Mouse (Mus musculus) forebrain, embryonic 12.5 days (tissue): ENCODE measurements around the gene Nab1. TPM values are rescaled to one million over a fixed set of nuclear protein-coding genes. Genes with fewer than 3 reads are reported as not detected.

Experiments
- ATAC-seq: fragments of 200-750 bp; cut with Nextera tagmentation; 2 replicates; pipeline ENCODE4 v1.8.0; 2017; ENCODE audit warnings: moderate TSS enrichment; ENCODE audit not compliant: low FRiP score
- H3K27ac ChIP-seq: fragments of 300-500 bp; sonication (generic); 2 replicates; pipeline ENCODE4 v1.5.1; 2016; ENCODE audit warnings: mild to moderate bottlenecking
- H3K27me3 ChIP-seq: fragments of 300-500 bp; sonication (generic); 2 replicates; pipeline ENCODE4 v1.6.1; 2016; ENCODE audit warnings: mild to moderate bottlenecking
- H3K36me3 ChIP-seq: fragments of 300-500 bp; sonication (generic); replicated peaks from 2 replicates; pipeline ENCODE4 v1.6.1; 2016; ENCODE audit warnings: mild to moderate bottlenecking
- H3K4me1 ChIP-seq: fragments of 300-500 bp; sonication (generic); 2 replicates; pipeline ENCODE4 v1.6.1; 2016
- H3K4me2 ChIP-seq: fragments of 300-500 bp; sonication (generic); 2 replicates; pipeline ENCODE4 v1.6.1; 2016; ENCODE audit warnings: mild to moderate bottlenecking, moderate library complexity
- H3K4me3 ChIP-seq: fragments of 300-500 bp; sonication (generic); replicated peaks from 2 replicates; pipeline ENCODE4 v1.5.1; 2016; ENCODE audit warnings: mild to moderate bottlenecking
- H3K9ac ChIP-seq: fragments of 300-500 bp; sonication (generic); 2 replicates; pipeline ENCODE4 v1.6.1; 2016; ENCODE audit warnings: mild to moderate bottlenecking
- H3K9me3 ChIP-seq: fragments of 300-500 bp; sonication (generic); 2 replicates; pipeline ENCODE4 v1.6.1; 2016
- WGBS: fragments of 180-500 bp; shearing (Covaris S2); methylation state at CpG from one replicate; pipeline ENCODE4 v1.1.7; 2016; 5-methylcytosine and 5-hydroxymethylcytosine counted together
- polyA plus RNA-seq: library from polyadenylated mRNA; unstranded; fragments of >200 nt; fragmentation: Nextera tagmentation; extraction: Ambion mirVana; gene quantifications from 2 replicates; pipeline ENCODE4 v1.2.1, GENCODE M21; 2016

The Nab1 gene
- polyA plus RNA-seq, 1 experiment from 2014 or later, result 10.1 TPM

DNA sequence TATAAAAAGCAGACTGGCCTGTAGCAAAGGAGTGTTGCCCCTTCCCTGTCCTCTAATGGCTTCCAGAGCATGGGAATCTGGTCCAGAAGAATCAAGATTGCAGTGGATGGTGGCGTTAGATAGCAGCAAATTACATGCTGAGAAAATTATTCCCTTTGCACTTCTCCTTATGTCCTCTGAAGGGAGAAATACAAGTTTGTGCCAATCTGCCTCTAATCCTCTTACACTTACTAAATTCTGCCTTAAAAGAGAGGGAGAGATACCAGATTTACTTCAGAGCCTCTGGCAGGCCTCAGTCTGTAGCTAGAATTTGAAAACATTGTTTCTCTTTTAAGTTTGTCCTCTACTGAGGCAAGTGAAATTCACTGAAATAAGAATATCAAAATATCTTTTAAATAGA is 5.7 kb upstream of the Nab1 start:
- Histone ChIP-seq H3K27me3 (no peaks in the 10 kb centered on the region), H3K36me3 (no peaks in the 10 kb centered on the region), H3K4me2 (no peak overlapping the region), H3K9ac (no peak overlapping the region), H3K27ac (no peak overlapping the region), H3K9me3 (no peaks in the 10 kb centered on the region), H3K4me1 (no peaks in the 10 kb centered on the region), H3K4me3 (no peak overlapping the region)
- no peak for ATAC-seq
- 90% methylated on average over 1 of the region's 1 CpGs for WGBS

DNA sequence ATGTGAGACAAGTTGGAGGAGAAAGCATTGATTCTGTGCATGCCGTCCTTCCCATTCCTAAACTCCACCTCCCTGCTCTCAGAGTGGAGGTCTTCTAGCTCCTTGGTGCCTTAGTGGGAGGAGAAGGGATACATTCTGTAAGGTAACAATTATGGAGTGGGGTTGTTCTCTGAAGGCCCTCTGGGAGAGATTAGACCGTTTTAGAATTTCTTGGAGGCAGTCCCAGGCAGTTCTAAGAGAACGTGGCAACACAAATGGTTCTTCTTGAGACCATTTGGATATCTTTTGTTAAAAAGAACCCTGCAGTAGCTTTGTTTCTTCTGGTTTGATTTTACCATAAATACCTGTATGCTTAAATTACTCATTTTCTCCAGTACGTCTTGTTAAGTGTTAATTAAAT is 1.8 kb upstream of the Nab1 start:
- no peak overlapping the region for H3K27ac ChIP-seq
- no peaks in the 10 kb centered on the region for H3K4me1 ChIP-seq
- no peak for ATAC-seq
- no peaks in the 10 kb centered on the region for H3K36me3 ChIP-seq
- no peak overlapping the region for H3K4me3 ChIP-seq
- no peaks in the 10 kb centered on the region for H3K27me3 ChIP-seq
- 76% methylated on average over 4 of the region's 4 CpGs for WGBS
- H3K9me3 ChIP-seq, result no peaks in the 10 kb centered on the region
- H3K9ac ChIP-seq, result no peak overlapping the region
- H3K4me2 ChIP-seq, result no peak overlapping the region

DNA sequence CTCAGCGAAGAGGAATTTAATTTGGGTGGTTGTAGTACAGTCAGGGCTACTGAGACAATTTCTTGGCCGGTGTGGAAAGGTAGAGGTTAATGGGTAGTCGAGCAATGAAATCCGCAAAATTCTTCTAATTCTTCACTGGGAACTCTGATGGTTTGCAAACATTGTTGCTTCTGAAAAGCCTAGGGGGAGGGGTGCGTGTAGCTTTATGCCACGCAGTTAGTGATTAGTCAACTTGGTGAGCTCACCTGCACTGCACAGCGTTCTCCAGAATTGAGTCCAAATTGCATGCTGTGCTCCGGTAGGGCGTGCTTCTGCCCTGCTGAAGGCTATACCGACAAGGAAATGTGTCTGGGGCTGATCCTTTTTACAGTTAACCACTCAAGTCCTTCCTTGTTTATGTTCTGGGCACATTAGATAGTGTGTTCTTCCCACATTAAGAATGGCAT is 1.2 kb upstream of the Nab1 start:
- no peaks in the 10 kb centered on the region for H3K9me3 ChIP-seq
- no peak for ATAC-seq
- no peak overlapping the region for H3K4me3 ChIP-seq
- H3K27me3 ChIP-seq, result no peaks in the 10 kb centered on the region
- WGBS, result 67% methylated on average over 10 of the region's 10 CpGs
- no peak overlapping the region for H3K4me2 ChIP-seq
- H3K9ac ChIP-seq, result no peak overlapping the region
- no peak overlapping the region for H3K27ac ChIP-seq
- no peaks in the 10 kb centered on the region for H3K36me3 ChIP-seq
- H3K4me1 ChIP-seq, result no peaks in the 10 kb centered on the region

GRCm38 (mm10) chr1:52501090-52501489 is 611 bp upstream of the Nab1 start:
- Histone ChIP-seq H3K27me3 (no peaks in the 10 kb centered on the region), H3K27ac (no peak overlapping the region), H3K9ac (no peak overlapping the region), H3K36me3 (no peaks in the 10 kb centered on the region), H3K4me1 (no peaks in the 10 kb centered on the region), H3K4me3 (peak overlapping the region; percentile 84), H3K4me2 (peak overlapping the region; percentile 72), H3K9me3 (no peaks in the 10 kb centered on the region)
- 68% methylated on average over 1 of the region's 1 CpGs for WGBS
- no peak for ATAC-seq

DNA sequence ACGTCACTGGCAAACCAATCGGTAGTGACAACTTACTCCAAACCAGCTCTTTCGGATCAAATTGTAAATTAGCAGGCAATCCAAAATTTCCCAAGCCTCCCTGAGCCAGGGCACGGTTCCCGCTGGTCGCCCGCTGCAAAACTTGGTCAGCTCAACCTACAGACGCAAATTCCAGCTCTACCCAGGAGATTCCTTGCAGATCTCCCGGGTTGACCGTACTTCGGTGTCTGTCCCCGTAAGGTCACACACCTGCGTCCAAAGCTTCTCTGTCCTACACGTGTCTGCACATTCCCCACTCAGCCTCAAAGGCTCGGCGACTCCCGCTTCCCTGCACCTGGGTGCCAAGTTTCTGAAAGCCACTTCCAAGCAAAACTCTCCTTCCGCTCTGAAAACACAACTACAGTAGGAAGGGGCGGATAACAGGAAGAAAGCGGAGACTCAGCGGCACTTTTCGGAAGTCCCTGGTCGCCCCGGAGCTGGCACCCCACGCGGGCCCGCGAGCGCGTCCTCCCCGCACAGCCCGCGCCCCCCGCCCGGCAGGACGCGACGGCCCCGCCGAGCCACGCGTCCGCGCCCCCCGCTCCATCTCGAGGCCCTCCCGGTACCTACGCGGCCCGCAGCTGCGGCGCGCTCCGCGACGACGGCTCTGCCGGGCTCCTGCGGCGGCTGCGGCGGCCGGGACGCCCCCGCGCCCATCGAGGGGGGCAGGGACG is 722 bp downstream of the Nab1 start:
- Histone ChIP-seq H3K27me3 (no peaks in the 10 kb centered on the region), H3K9ac (peak overlapping the region; percentile 89), H3K36me3 (no peaks in the 10 kb centered on the region), H3K9me3 (no peaks in the 10 kb centered on the region), H3K4me2 (peak overlapping the region; percentile 72), H3K4me3 (peak overlapping the region; percentile 84), H3K27ac (peak overlapping the region; percentile 50; the same call in 1 of the 2 replicates), H3K4me1 (no peaks in the 10 kb centered on the region)
- WGBS, result under 1% methylated on average over 51 of the region's 68 CpGs
- peak; percentile 78 for ATAC-seq

DNA sequence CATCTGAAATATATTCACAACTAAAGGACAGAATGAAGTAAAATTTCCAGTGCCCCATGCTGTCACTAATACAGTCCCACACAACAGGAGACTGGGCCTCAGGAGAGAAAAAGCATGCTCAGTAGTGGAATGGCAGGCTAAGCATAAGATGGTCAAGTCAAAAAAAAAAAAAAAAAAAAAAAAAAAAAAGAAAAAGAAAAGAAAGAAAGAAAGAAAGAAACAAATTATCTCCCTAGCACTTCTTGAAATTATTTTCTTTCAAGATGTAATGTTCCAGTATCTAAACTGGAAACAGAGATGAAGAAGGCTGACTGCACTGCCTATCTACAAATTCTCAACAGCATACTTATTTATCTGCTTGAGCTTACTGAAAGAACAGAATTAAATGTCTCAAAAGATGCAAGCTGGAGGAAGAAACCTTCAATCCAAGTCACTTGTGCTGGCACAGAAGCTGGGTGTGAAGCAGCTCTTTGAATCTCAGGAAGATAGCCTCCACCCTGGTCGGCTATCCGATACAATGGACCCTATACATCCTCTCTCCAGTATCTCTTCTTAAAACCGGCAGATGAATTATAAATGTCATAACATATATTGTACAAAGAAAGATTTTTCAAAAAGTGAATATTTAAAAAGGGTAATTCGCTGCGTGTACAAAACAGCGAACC is 1.6 kb downstream of the Nab1 start:
- Histone ChIP-seq H3K4me3 (peak overlapping the region; percentile 84), H3K4me1 (no peaks in the 10 kb centered on the region), H3K36me3 (no peaks in the 10 kb centered on the region), H3K27me3 (no peaks in the 10 kb centered on the region), H3K4me2 (peak overlapping the region; percentile 72), H3K9ac (no peak overlapping the region), H3K9me3 (no peaks in the 10 kb centered on the region), H3K27ac (no peak overlapping the region)
- ATAC-seq, result no peak
- 16% methylated on average over 6 of the region's 6 CpGs for WGBS

GRCm38 (mm10) chr1:52489538-52490181 is 10.8 kb downstream of the Nab1 start:
- H3K9ac ChIP-seq, result no peak overlapping the region
- no peak overlapping the region for H3K4me2 ChIP-seq
- no peak overlapping the region for H3K27ac ChIP-seq
- 66% methylated on average over 7 of the region's 7 CpGs for WGBS
- no peak overlapping the region for H3K4me3 ChIP-seq
- ATAC-seq, result no peak
- H3K9me3 ChIP-seq, result no peaks in the 10 kb centered on the region
- no peaks in the 10 kb centered on the region for H3K4me1 ChIP-seq
- H3K27me3 ChIP-seq, result no peaks in the 10 kb centered on the region
- H3K36me3 ChIP-seq, result no peaks in the 10 kb centered on the region

DNA sequence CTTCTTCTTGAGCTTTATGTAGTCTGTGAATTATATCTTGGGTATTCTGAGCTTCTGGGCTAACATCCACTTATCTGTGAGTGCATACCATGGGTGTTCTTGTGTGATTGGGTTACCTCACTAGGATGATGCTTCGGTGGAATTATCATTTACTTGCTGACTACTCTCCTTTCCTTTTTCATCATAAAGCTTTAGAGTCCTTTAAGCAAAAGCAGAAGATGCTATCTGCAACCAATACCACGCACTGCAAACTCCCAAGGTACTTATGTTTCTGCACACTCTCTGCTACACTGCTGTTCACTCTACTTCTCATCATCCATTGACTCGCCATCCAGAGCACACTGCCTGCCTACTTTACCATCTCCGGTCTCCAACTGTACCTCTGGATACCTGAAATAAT is 15.5 kb downstream of the Nab1 start:
- WGBS, result 92% methylated on average over 4 of the region's 4 CpGs
- Histone ChIP-seq H3K4me2 (no peak overlapping the region), H3K36me3 (no peaks in the 10 kb centered on the region), H3K9ac (no peak overlapping the region), H3K4me3 (no peak overlapping the region), H3K4me1 (no peaks in the 10 kb centered on the region), H3K27ac (no peak overlapping the region), H3K27me3 (no peaks in the 10 kb centered on the region), H3K9me3 (no peaks in the 10 kb centered on the region)
- no peak for ATAC-seq

DNA sequence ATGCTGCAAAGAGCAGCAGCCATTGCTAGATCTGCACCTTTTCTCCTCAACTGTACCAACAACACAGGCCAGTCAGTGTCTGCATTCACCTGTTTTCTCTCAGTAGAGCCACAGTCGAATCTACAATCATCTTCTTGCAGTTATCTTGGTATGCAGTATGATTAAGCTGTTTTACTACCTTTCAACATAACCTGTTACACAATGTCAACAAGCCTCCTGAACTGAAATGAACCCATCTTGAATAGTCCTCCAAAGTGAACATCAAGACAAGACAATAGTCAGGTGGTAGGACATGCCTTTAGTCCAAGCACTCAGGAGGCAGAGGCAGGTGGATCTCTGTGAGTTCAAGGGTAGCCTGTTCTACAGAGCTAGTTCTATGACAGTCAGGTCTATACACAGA is 26.2 kb downstream of the Nab1 start:
- Histone ChIP-seq H3K36me3 (no peaks in the 10 kb centered on the region; the same call in 1 of the 2 replicates), H3K4me3 (no peak overlapping the region), H3K4me1 (peaks cover 13% of the 10 kb centered on the region), H3K4me2 (no peak overlapping the region), H3K9ac (no peak overlapping the region), H3K27me3 (no peaks in the 10 kb centered on the region), H3K9me3 (no peaks in the 10 kb centered on the region), H3K27ac (no peak overlapping the region)
- no peak for ATAC-seq
- WGBS, result 86% methylated on average over 1 of the region's 1 CpGs

DNA sequence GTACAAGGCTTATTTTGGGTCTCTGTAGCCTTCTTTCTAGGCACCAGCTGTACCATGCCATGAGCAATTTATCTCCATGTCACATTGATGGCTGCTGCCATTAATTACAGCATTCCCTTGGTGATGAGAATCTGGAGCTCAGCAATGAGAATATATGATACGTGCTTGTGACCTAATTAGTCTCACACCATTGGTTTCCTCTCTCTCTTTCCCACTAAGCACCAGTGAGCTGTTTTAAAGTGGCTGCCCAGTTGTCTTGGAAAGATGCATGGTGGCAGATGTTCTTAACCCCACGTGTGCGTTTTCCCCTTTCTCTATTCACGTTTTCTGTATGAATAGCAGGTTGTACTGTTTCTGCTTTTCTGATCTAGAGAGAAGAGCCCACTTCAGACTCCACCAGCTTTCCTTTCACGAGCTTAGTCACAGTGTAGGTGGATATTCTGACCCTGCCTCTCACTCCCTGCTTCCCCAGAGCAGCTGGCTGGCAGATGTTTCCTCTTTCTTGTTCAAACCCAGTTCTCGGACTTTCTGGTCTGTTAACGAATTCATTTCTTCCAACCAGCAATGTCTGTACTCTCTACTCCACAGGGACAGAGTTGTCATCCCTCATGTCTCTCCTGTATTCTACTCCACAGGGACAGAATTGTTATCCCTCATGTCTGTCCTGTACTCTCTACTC is 29.5 kb downstream of the Nab1 start:
- WGBS, result 47% methylated on average over 7 of the region's 7 CpGs
- H3K27ac ChIP-seq, result peak overlapping the region; percentile 66; the same call in 1 of the 2 replicates
- peak; percentile 80 for ATAC-seq
- no peak overlapping the region for H3K9ac ChIP-seq
- H3K27me3 ChIP-seq, result no peaks in the 10 kb centered on the region
- no peak overlapping the region for H3K4me2 ChIP-seq
- peaks cover 13% of the 10 kb centered on the region for H3K4me1 ChIP-seq
- no peaks in the 10 kb centered on the region; the same call in 1 of the 2 replicates for H3K36me3 ChIP-seq
- no peaks in the 10 kb centered on the region for H3K9me3 ChIP-seq
- H3K4me3 ChIP-seq, result no peak overlapping the region

DNA sequence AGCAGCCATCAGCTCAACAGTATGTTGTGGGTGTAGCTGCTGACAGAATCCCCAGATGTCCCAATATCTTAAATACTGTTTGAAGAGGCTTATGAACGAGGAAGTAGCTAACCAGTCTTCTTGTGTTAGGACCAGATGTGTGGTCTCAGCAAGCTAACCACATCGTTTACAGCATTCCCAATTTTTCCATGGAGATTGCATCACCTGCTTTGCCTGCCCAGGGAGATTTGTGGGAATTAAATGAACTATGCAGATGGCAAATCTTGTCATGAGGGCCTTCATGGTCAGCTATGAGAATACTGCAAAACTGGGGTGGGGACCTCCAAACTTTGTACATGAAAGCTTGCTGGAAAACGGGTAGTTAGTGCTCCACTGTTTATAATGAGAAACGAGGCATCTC is 30.2 kb downstream of the Nab1 start:
- Histone ChIP-seq H3K4me3 (no peak overlapping the region), H3K27ac (no peak overlapping the region), H3K27me3 (no peaks in the 10 kb centered on the region), H3K9ac (no peak overlapping the region), H3K9me3 (no peaks in the 10 kb centered on the region), H3K4me2 (no peak overlapping the region), H3K36me3 (no peaks in the 10 kb centered on the region; the same call in 1 of the 2 replicates), H3K4me1 (peaks cover 13% of the 10 kb centered on the region)
- WGBS, result 65% methylated on average over 4 of the region's 4 CpGs
- ATAC-seq, result 0 out of 2 replicates have a peak, but pooled peaks have one; percentile 11

- no peaks in the 10 kb centered on the region for H3K27me3 ChIP-seq
- no peak overlapping the region for H3K27ac ChIP-seq
- WGBS, result 92% methylated on average over 8 of the region's 8 CpGs
- no peak overlapping the region for H3K4me3 ChIP-seq
- peaks cover 15% of the 10 kb centered on the region for H3K4me1 ChIP-seq
- ATAC-seq, result no peak
- H3K4me2 ChIP-seq, result no peak overlapping the region
- no peak overlapping the region for H3K9ac ChIP-seq
- H3K36me3 ChIP-seq, result no peaks in the 10 kb centered on the region
- H3K9me3 ChIP-seq, result no peaks in the 10 kb centered on the region
Observed at GRCm38 (mm10) chr1:52466518-52467120, 33.9 kb downstream of the Nab1 start.
